Mouse (Mus musculus) testis, adult 2 months (tissue): Measurements from ENCODE around the gene Tcte3.

Experiments used
- CTCF ChIP-seq: fragments of 200-500 bp; IDR thresholded peaks from 2 replicates; pipeline ENCODE4 v1.5.1; 2012; ENCODE audit warnings: low read depth, mild to moderate bottlenecking, inconsistent platforms, low read length, moderate library complexity; ENCODE audit not compliant: control insufficient read depth, insufficient read depth, insufficient replicate concordance
- POLR2A ChIP-seq: fragments of 200-500 bp; IDR thresholded peaks from 2 replicates; pipeline ENCODE4 v1.6.1; 2012; ENCODE audit warnings: low read depth, mild to moderate bottlenecking, inconsistent platforms, low read length, moderate library complexity; ENCODE audit not compliant: control insufficient read depth

GRCm38 (mm10) chr17:15084226-15084848 is 43.0 kb upstream of the Tcte3 start:
- TF ChIP-seq CTCF (no peak), POLR2A (no peak)
